Mouse (Mus musculus) heart, embryonic 15.5 days (tissue): ENCODE results near the gene Aip. TPM values are rescaled to one million over a fixed set of nuclear protein-coding genes. Genes with fewer than 3 reads are reported as not detected.

Experiments used
- ATAC-seq: fragments of 200-750 bp; cut with Nextera tagmentation; replicated peaks from 2 replicates; pipeline ENCODE4 v1.8.0; 2017; ENCODE audit warnings: low read depth, moderate TSS enrichment; ENCODE audit not compliant: insufficient number of reproducible peaks, insufficient read depth, low FRiP score
- H3K27ac ChIP-seq: fragments of 300-500 bp; sonication (generic); 2 replicates; pipeline ENCODE4 v1.5.1; 2015; ENCODE audit warnings: mild to moderate bottlenecking, inconsistent platforms
- H3K27me3 ChIP-seq: fragments of 300-500 bp; sonication (generic); 2 replicates; pipeline ENCODE4 v1.6.1; 2015; ENCODE audit warnings: inconsistent platforms
- H3K36me3 ChIP-seq: fragments of 300-500 bp; sonication (generic); 2 replicates; pipeline ENCODE4 v1.6.1; 2015; ENCODE audit warnings: mild to moderate bottlenecking, inconsistent platforms
- H3K4me1 ChIP-seq: fragments of 300-500 bp; sonication (generic); replicated peaks from 2 replicates; pipeline ENCODE4 v1.6.1; 2015; ENCODE audit warnings: inconsistent platforms
- H3K4me2 ChIP-seq: fragments of 300-500 bp; sonication (generic); 2 replicates; pipeline ENCODE4 v1.6.1; 2015; ENCODE audit warnings: inconsistent platforms, mild to moderate bottlenecking, moderate library complexity
- H3K4me3 ChIP-seq: fragments of 300-500 bp; sonication (generic); 2 replicates; pipeline ENCODE4 v1.5.1; 2015; ENCODE audit warnings: mild to moderate bottlenecking, inconsistent platforms
- H3K9ac ChIP-seq: fragments of 300-500 bp; sonication (generic); 2 replicates; pipeline ENCODE4 v1.6.1; 2015; ENCODE audit warnings: mild to moderate bottlenecking, inconsistent platforms
- H3K9me3 ChIP-seq: fragments of 300-500 bp; sonication (generic); replicated peaks from 2 replicates; pipeline ENCODE4 v1.6.1; 2016; ENCODE audit warnings: inconsistent platforms
- WGBS: fragments of 180-500 bp; shearing (Covaris S2); methylation state at CpG from one replicate; pipeline ENCODE4 v1.1.7; 2015; ENCODE audit warnings: mixed read lengths; 5-methylcytosine and 5-hydroxymethylcytosine counted together
- polyA plus RNA-seq: library from polyadenylated mRNA; unstranded; fragments of >200 nt; fragmentation: Nextera tagmentation; extraction: Ambion mirVana; gene quantifications from 2 replicates; pipeline ENCODE4 v1.2.1, GENCODE M21; 2015

Gene Aip
- polyA plus RNA-seq, 1 experiment from 2014 or later: 78.1 TPM

- 64% methylated on average over 3 of the region's 3 CpGs for WGBS
- ATAC-seq: no peak
- H3K27ac ChIP-seq: no peak overlapping the region
- peaks cover 39% of the 10 kb centered on the region for H3K4me1 ChIP-seq
- H3K4me2 ChIP-seq: peak overlapping the region; percentile 79; the same call in 1 of the 2 replicates
- no peak overlapping the region for H3K9ac ChIP-seq
- no peaks in the 10 kb centered on the region for H3K9me3 ChIP-seq
- H3K4me3 ChIP-seq: no peak overlapping the region
- no peaks in the 10 kb centered on the region for H3K36me3 ChIP-seq
- H3K27me3 ChIP-seq: peaks cover 2% of the 10 kb centered on the region
These were observed 29.9 kb downstream of the Aip start for GRCm38 (mm10) chr19:4095802-4096201.

- Histone ChIP-seq H3K4me1 (peaks cover 29% of the 10 kb centered on the region), H3K9me3 (no peaks in the 10 kb centered on the region), H3K27ac (no peak overlapping the region), H3K9ac (no peak overlapping the region), H3K4me3 (no peak overlapping the region), H3K4me2 (no peak overlapping the region), H3K36me3 (no peaks in the 10 kb centered on the region), H3K27me3 (no peaks in the 10 kb centered on the region)
- ATAC-seq: no peak
- 77% methylated on average over 5 of the region's 5 CpGs for WGBS
These were observed 30.8 kb downstream of the Aip start for GRCm38 (mm10) chr19:4094774-4095303.

- Histone ChIP-seq H3K9ac (no peak overlapping the region), H3K27me3 (peaks cover 2% of the 10 kb centered on the region; the same call in 1 of the 2 replicates), H3K9me3 (no peaks in the 10 kb centered on the region), H3K27ac (no peak overlapping the region), H3K36me3 (no peaks in the 10 kb centered on the region), H3K4me2 (no peak overlapping the region), H3K4me1 (peaks cover 24% of the 10 kb centered on the region), H3K4me3 (no peak overlapping the region)
- no peak for ATAC-seq
- WGBS: 80% methylated on average over 3 of the region's 3 CpGs
These were observed 31.3 kb downstream of the Aip start for GRCm38 (mm10) chr19:4094348-4094747.

GRCm38 (mm10) chr19:4093772-4094171, 31.9 kb downstream of the Aip start:
- Histone ChIP-seq H3K4me2 (no peak overlapping the region), H3K9me3 (no peaks in the 10 kb centered on the region), H3K4me1 (peaks cover 18% of the 10 kb centered on the region), H3K36me3 (no peaks in the 10 kb centered on the region), H3K27me3 (peaks cover 7% of the 10 kb centered on the region), H3K27ac (no peak overlapping the region), H3K9ac (no peak overlapping the region), H3K4me3 (no peak overlapping the region)
- 66% methylated on average over 7 of the region's 7 CpGs for WGBS
- ATAC-seq: no peak

- H3K9me3 ChIP-seq: no peaks in the 10 kb centered on the region
- peaks cover 8% of the 10 kb centered on the region for H3K4me1 ChIP-seq
- no peak overlapping the region for H3K9ac ChIP-seq
- WGBS: 77% methylated on average over 3 of the region's 3 CpGs
- peaks cover 7% of the 10 kb centered on the region for H3K27me3 ChIP-seq
- no peak overlapping the region for H3K27ac ChIP-seq
- no peaks in the 10 kb centered on the region for H3K36me3 ChIP-seq
- H3K4me3 ChIP-seq: no peak overlapping the region
- no peak overlapping the region for H3K4me2 ChIP-seq
- no peak for ATAC-seq
These were observed 32.9 kb downstream of the Aip start for GRCm38 (mm10) chr19:4092750-4093149.

- 43% methylated on average over 2 of the region's 2 CpGs for WGBS
- Histone ChIP-seq H3K4me1 (peaks cover 13% of the 10 kb centered on the region), H3K27ac (no peak overlapping the region), H3K27me3 (peaks cover 7% of the 10 kb centered on the region), H3K4me3 (no peak overlapping the region), H3K9me3 (no peaks in the 10 kb centered on the region), H3K36me3 (no peaks in the 10 kb centered on the region), H3K9ac (no peak overlapping the region), H3K4me2 (no peak overlapping the region)
- ATAC-seq: no peak
These were observed 34.3 kb downstream of the Aip start for GRCm38 (mm10) chr19:4091383-4091782.

GRCm38 (mm10) chr19:4090446-4090845, 35.2 kb downstream of the Aip start:
- no peak overlapping the region for H3K4me2 ChIP-seq
- WGBS: 77% methylated on average over 3 of the region's 3 CpGs
- H3K4me1 ChIP-seq: peaks cover 11% of the 10 kb centered on the region
- H3K27me3 ChIP-seq: peaks cover 7% of the 10 kb centered on the region
- no peak overlapping the region for H3K27ac ChIP-seq
- no peak overlapping the region for H3K4me3 ChIP-seq
- no peak overlapping the region for H3K9ac ChIP-seq
- no peaks in the 10 kb centered on the region for H3K9me3 ChIP-seq
- no peaks in the 10 kb centered on the region for H3K36me3 ChIP-seq
- no peak for ATAC-seq

- Histone ChIP-seq H3K4me3 (no peak overlapping the region), H3K4me2 (no peak overlapping the region), H3K4me1 (peaks cover 11% of the 10 kb centered on the region), H3K27ac (no peak overlapping the region), H3K9ac (no peak overlapping the region), H3K9me3 (no peaks in the 10 kb centered on the region), H3K27me3 (peaks cover 15% of the 10 kb centered on the region), H3K36me3 (no peaks in the 10 kb centered on the region)
- WGBS: 74% methylated on average over 6 of the region's 6 CpGs
- no peak for ATAC-seq
These were observed 36.5 kb downstream of the Aip start for GRCm38 (mm10) chr19:4089128-4089527.

GRCm38 (mm10) chr19:4088146-4088545, 37.5 kb downstream of the Aip start:
- Histone ChIP-seq H3K4me3 (no peak overlapping the region), H3K4me2 (no peak overlapping the region), H3K4me1 (peaks cover 8% of the 10 kb centered on the region), H3K9ac (no peak overlapping the region), H3K9me3 (no peaks in the 10 kb centered on the region), H3K27me3 (peaks cover 22% of the 10 kb centered on the region), H3K36me3 (no peaks in the 10 kb centered on the region), H3K27ac (no peak overlapping the region)
- ATAC-seq: no peak
- 38% methylated on average over 5 of the region's 5 CpGs for WGBS

- H3K4me1 ChIP-seq: peaks cover 8% of the 10 kb centered on the region
- peaks cover 24% of the 10 kb centered on the region for H3K27me3 ChIP-seq
- peak overlapping the region; percentile 65 for H3K27ac ChIP-seq
- H3K36me3 ChIP-seq: no peaks in the 10 kb centered on the region
- H3K4me2 ChIP-seq: no peak overlapping the region
- ATAC-seq: peak; percentile 72
- WGBS: 62% methylated on average over 5 of the region's 5 CpGs
- no peaks in the 10 kb centered on the region for H3K9me3 ChIP-seq
- no peak overlapping the region for H3K9ac ChIP-seq
- H3K4me3 ChIP-seq: no peak overlapping the region
These were observed 38.6 kb downstream of the Aip start for GRCm38 (mm10) chr19:4087090-4087489.

GRCm38 (mm10) chr19:4086156-4086555, 39.5 kb downstream of the Aip start:
- Histone ChIP-seq H3K4me2 (no peak overlapping the region), H3K27me3 (peaks cover 24% of the 10 kb centered on the region), H3K27ac (no peak overlapping the region), H3K4me1 (peaks cover 8% of the 10 kb centered on the region), H3K4me3 (no peak overlapping the region), H3K36me3 (no peaks in the 10 kb centered on the region), H3K9me3 (no peaks in the 10 kb centered on the region), H3K9ac (no peak overlapping the region)
- WGBS: 91% methylated on average over 15 of the region's 15 CpGs
- ATAC-seq: no peak

GRCm38 (mm10) chr19:4084984-4085383, 40.7 kb downstream of the Aip start:
- Histone ChIP-seq H3K9me3 (no peaks in the 10 kb centered on the region), H3K4me1 (peaks cover 8% of the 10 kb centered on the region), H3K4me3 (no peak overlapping the region), H3K27ac (no peak overlapping the region), H3K4me2 (no peak overlapping the region), H3K27me3 (peaks cover 24% of the 10 kb centered on the region), H3K36me3 (no peaks in the 10 kb centered on the region), H3K9ac (no peak overlapping the region)
- WGBS: 100% methylated on average over 1 of the region's 1 CpGs
- ATAC-seq: no peak
